Mouse (Mus musculus) lung, postnatal 0 days (tissue): ENCODE results near the gene Renbp.

Source experiments
- CTCF ChIP-seq: IDR thresholded peaks from 2 replicates; pipeline ENCODE4 v1.5.1; 2016; ENCODE audit warnings: antibody characterized with exemption, mild to moderate bottlenecking
- EP300 ChIP-seq: IDR thresholded peaks from 2 replicates; pipeline ENCODE4 v1.6.1; 2016; ENCODE audit warnings: antibody characterized with exemption, mild to moderate bottlenecking, control low read depth

- TF ChIP-seq CTCF (no peak), EP300 (no peak)
Observed at GRCm38 (mm10) chrX:73911588-73911987, 19.1 kb downstream of the Renbp start.
